Mouse (Mus musculus) adrenal gland, postnatal 10 days (tissue): ENCODE measurements around the gene 9130230L23Rik. TPM values are rescaled to one million over a fixed set of nuclear protein-coding genes. Genes with fewer than 3 reads are reported as not detected.
A peak's percentile ranks its signal among the peaks of the same experiment; 100 is the strongest.

Experiments
- DNase-seq: peaks from one replicate; pipeline ENCODE4 v3.0.0; 2021; ENCODE audit warnings: mixed read lengths
- microRNA-seq: library from miRNA; unstranded; fragments of <30 nt; microRNA quantifications from one replicate; pipeline ENCODE4 v1.2.0, GENCODE M21; 2021
- total RNA-seq, 2 experiments: library from RNA; stranded (reverse); gene quantifications; 2 replicates each; pipeline ENCODE4 v1.2.3; 2021

9130230L23Rik gene
- total RNA-seq, 2 experiments from 2014 or later = not detected

DNA sequence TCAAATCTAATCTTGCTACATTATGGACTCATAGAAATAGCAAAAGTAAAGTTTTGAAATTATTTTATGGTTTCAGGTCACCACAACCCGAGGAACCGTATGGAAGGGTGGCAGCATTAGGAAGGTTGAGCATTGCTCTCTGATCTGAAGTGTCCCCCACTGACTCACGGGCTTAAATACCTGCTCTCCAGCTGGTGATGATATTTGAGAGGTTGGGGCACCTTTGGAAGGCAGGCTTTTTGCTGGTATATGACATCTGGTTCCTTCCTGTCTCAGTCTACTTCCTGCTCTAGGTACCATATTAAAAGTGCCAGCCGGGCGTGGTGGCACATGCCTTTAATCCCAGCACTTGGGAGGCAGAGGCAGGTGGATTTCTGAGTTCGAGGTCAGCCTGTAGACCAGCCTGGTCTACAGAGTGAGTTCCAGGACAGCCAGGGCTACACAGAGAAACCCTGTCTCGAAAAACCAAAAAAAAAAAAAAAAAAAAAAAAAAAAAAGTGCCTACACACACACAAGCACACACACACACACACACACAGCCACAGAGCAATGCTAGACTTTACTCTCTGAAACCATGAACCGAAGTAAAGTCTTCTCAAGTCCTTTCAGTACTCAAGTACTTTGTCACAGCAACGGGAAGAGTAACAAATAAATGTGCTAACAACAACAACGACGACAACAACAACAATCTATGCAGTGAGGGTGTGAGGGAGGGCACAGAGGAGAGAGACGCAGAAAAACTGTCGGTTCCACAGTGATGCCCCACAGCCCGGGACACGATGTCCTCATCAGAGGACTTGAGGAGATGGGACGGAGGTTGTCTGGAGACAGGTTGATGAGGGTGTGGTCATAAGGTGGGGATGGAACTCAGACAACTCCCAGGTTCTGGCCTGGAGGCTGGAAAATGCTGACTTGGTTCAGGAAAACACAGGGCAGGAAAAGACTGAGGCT is 49.7 kb downstream of the 9130230L23Rik start:
- no peak for DNase-seq

GRCm38 (mm10) chr5:65951513-65951909 is 52.6 kb downstream of the 9130230L23Rik start:
- DNase-seq = no peak

- DNase-seq = no peak
These were observed 53.2 kb downstream of the 9130230L23Rik start for GRCm38 (mm10) chr5:65950679-65951512.

- no peak for DNase-seq
These were observed 53.8 kb downstream of the 9130230L23Rik start for GRCm38 (mm10) chr5:65950236-65950635.

- no peak for DNase-seq
These were observed 54.3 kb downstream of the 9130230L23Rik start for GRCm38 (mm10) chr5:65949822-65950221.

DNA sequence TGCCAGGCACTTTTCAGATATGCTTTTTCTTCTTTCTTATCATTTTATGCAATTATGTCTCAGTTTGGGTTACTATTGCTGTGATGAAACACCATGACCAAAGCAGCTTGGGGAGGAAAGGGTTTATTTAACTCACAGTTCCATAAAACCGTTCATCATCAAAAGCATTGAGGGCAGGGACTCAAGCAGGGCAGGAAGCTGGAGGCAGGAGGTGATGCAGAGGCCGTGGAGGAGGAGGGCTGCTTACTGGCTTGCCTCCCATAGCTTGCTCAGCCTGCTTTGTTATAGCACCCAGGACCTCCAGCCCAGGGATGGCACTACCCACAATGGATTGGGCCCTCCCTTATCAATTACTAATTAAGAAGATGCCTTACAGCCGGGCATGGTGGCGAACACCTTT is 62.9 kb downstream of the 9130230L23Rik start:
- no peak for DNase-seq

DNA sequence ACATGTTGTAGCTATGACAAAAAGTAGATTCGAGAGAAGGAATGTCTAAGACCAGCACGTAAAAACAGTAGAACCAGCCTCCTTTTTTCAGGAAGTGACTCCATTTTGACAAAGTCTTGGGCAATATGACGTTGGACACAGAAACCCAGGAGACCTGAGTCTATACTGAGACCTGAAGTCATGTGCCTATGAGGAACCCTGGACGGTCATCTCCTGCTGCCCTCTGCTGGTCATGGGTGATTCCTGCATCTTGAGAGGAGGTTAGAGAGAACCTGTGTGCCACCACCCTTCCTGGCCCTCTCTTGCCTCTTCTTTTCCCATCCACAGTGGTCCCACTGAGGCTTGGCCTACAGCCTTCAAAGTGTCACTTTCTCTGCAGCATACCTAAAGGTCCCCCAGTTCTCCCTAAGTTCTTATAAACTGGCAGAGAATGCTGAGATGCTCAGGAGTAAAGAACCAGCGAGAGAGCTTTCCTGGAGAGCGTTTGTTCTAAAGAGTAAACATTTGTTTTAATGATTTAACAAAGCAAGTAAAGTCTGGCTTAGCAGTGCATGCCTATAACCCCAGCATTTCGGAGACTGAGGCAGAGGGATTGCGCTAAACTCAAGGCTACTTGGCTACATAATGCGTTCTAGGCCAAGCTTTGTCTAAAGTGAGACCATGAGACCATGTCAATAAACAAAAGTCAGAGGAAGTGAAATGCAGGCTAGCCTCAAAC is 65.9 kb downstream of the 9130230L23Rik start:
- peak; percentile 89 for DNase-seq

- peak; percentile 13 for DNase-seq
These were observed 66.9 kb downstream of the 9130230L23Rik start for GRCm38 (mm10) chr5:65937011-65937726.

DNA sequence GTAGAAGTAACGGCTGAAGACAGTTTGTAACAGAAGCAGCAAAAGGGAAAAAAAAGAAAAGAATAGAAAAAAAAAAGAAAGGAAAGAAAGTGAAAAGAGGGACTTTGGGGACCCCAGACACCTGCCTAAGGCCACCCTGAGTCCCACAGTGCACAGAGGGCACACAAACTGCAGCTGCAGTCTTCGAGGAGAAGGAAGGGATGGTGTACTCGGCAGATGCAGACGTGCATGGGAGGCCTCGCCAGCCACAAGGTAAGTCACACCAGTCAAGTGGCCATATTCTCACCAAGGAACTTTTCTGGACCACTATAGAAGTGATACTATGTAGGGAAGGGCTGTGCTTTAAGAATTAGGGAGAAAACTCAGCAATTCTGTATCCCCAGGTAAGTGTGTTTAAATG is 69.3 kb downstream of the 9130230L23Rik start, which contains the start of gene Chrna9:
Chrna9 (plus strand) TSS at position 139 of the 400 bp plus-strand sequence.
- no peak for DNase-seq

DNA sequence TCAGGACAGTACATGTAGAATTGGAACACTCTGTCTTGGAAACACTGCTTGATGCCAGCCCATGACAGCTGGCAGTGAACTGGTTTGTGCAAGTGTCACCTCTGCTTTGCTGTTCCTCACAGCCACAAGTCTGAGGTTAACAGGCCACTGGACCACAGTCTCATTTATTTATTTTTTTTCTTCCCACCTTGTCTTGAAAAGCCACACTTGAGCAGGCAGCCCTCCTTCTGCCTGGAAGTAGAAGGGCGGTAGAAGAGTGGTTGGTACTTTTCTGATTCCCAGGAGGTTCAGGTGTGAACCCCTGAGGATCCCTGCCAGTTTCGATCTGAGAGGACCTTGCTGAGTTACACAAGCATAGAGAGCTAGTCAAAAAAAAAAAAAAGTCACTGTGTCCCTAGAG is 70.3 kb downstream of the 9130230L23Rik start:
- DNase-seq = no peak

- no peak for DNase-seq
These were observed 70.8 kb downstream of the 9130230L23Rik start for GRCm38 (mm10) chr5:65933258-65933657.

DNA sequence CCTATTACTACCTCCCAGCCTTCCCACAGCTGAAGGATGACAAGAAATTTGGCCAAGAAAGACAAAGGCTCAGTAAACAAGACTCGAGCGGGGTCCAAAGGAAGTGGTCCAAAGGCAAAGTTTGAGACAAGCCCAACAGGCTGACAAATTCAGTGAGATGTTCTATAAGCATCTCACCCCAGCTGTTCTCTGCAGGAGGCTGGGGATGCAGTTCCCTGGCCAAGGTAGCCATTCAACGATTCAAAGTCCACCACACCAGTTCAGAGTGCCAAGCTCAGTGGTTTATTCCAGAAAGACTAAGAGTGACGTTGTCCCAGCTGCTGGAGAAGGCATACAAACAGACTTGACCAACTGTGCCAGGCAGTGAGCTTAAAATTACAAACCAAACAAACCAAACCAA is 73.9 kb downstream of the 9130230L23Rik start:
- no peak for DNase-seq

Small RNA genes within 50 kb of the gene (microRNA-seq; reads per million reads assigned to microRNA genes)
- gene Gm25952 = not detected

Other genes with a start within 250 kb of the 9130230L23Rik start
- gene N4bp2, start 240.8 kb downstream of the 9130230L23Rik start, total RNA-seq = 10 to 100 TPM; 26.0 to 31.2 TPM
- 1 to 10 TPM; 2.5 to 2.6 TPM for gene Rhoh, start 143.1 kb downstream of the 9130230L23Rik start, total RNA-seq
- gene Chrna9, start 69.4 kb downstream of the 9130230L23Rik start, total RNA-seq = under 1 TPM; 0.39 to 0.76 TPM
- gene Rbm47, start 168.8 kb upstream of the 9130230L23Rik start, total RNA-seq = 10 to 100 TPM; 54.7 to 55.9 TPM